Mouse (Mus musculus) liver, embryonic 16.5 days (tissue): ENCODE data around the gene Hjurp. TPM values are rescaled to one million over a fixed set of nuclear protein-coding genes. Genes with fewer than 3 reads are reported as not detected.

ENCODE experiments used
- ATAC-seq: fragments of 200-750 bp; cut with Nextera tagmentation; 2 replicates; pipeline ENCODE4 v1.8.0; 2017; ENCODE audit warnings: low read depth, mild to moderate bottlenecking, moderate number of reproducible peaks, moderate library complexity
- H3K27ac ChIP-seq: fragments of 300-500 bp; sonication (generic); 2 replicates; pipeline ENCODE4 v1.5.1; 2014; ENCODE audit warnings: mild to moderate bottlenecking, low read length
- H3K27me3 ChIP-seq: fragments of 300-500 bp; sonication (generic); 2 replicates; pipeline ENCODE4 v1.6.1; 2014; ENCODE audit warnings: low read depth, low read length, mixed read lengths; ENCODE audit not compliant: control insufficient read depth, insufficient read depth
- H3K36me3 ChIP-seq: fragments of 300-500 bp; sonication (generic); 2 replicates; pipeline ENCODE4 v1.6.1; 2014; ENCODE audit warnings: mild to moderate bottlenecking; ENCODE audit not compliant: control insufficient read depth, insufficient read depth
- H3K4me1 ChIP-seq: fragments of 300-500 bp; sonication (generic); 2 replicates; pipeline ENCODE4 v1.6.1; 2014; ENCODE audit warnings: low read depth, low read length, mixed read lengths; ENCODE audit not compliant: control insufficient read depth
- H3K4me2 ChIP-seq: fragments of 300-500 bp; sonication (generic); 2 replicates; pipeline ENCODE4 v1.6.1; 2014; ENCODE audit warnings: low read depth, low read length, mixed read lengths
- H3K4me3 ChIP-seq: fragments of 300-500 bp; sonication (generic); 2 replicates; pipeline ENCODE4 v1.5.1; 2014; ENCODE audit warnings: low read depth, mild to moderate bottlenecking, low read length
- H3K9ac ChIP-seq: fragments of 300-500 bp; sonication (generic); 2 replicates; pipeline ENCODE4 v1.6.1; 2014; ENCODE audit warnings: low read depth, low read length
- H3K9me3 ChIP-seq: fragments of 300-500 bp; sonication (generic); replicated peaks from 2 replicates; pipeline ENCODE4 v1.6.1; 2016; ENCODE audit warnings: low read length; ENCODE audit not compliant: control insufficient read depth
- WGBS: fragments of 180-500 bp; shearing (Covaris S2); extraction: QIAGEN DNeasy Blood & Tissue Kit; methylation state at CpG from one replicate; pipeline ENCODE4 v1.1.7; 2014; ENCODE audit not compliant: insufficient replicate concordance; 5-methylcytosine and 5-hydroxymethylcytosine counted together
- polyA plus RNA-seq: library from polyadenylated mRNA; unstranded; fragments of >200 nt; fragmentation: Nextera tagmentation; extraction: Ambion mirVana; gene quantifications from 2 replicates; pipeline ENCODE4 v1.2.1, GENCODE M21; 2015

The Hjurp gene
- polyA plus RNA-seq, 1 experiment from 2014 or later = 71.4 TPM

GRCm38 (mm10) chr1:88307180-88307579 lies 29.7 kb upstream of the Hjurp start:
- Histone ChIP-seq H3K4me1 (no peaks in the 10 kb centered on the region), H3K36me3 (no peaks in the 10 kb centered on the region), H3K4me3 (no peak overlapping the region), H3K4me2 (no peak overlapping the region), H3K27me3 (no peaks in the 10 kb centered on the region), H3K9ac (no peak overlapping the region), H3K9me3 (peaks cover 8% of the 10 kb centered on the region; the same call in 1 of the 2 replicates), H3K27ac (no peak overlapping the region)
- ATAC-seq = no peak
- 54% methylated on average over 12 of the region's 12 CpGs for WGBS

GRCm38 (mm10) chr1:88306543-88306942 lies 29.1 kb upstream of the Hjurp start:
- Histone ChIP-seq H3K9ac (no peak overlapping the region), H3K36me3 (no peaks in the 10 kb centered on the region), H3K4me1 (no peaks in the 10 kb centered on the region), H3K4me2 (no peak overlapping the region), H3K4me3 (no peak overlapping the region), H3K9me3 (peaks cover 9% of the 10 kb centered on the region; the same call in 1 of the 2 replicates), H3K27ac (no peak overlapping the region), H3K27me3 (no peaks in the 10 kb centered on the region)
- ATAC-seq = no peak
- WGBS = 48% methylated on average over 1 of the region's 1 CpGs

GRCm38 (mm10) chr1:88305018-88305795 lies 27.8 kb upstream of the Hjurp start:
- no peaks in the 10 kb centered on the region for H3K36me3 ChIP-seq
- no peak overlapping the region for H3K27ac ChIP-seq
- no peak overlapping the region for H3K4me2 ChIP-seq
- H3K9ac ChIP-seq = no peak overlapping the region
- H3K4me3 ChIP-seq = no peak overlapping the region
- H3K4me1 ChIP-seq = no peaks in the 10 kb centered on the region
- WGBS = 24% methylated on average over 6 of the region's 6 CpGs
- ATAC-seq = no peak
- peaks cover 15% of the 10 kb centered on the region for H3K9me3 ChIP-seq
- H3K27me3 ChIP-seq = no peaks in the 10 kb centered on the region

GRCm38 (mm10) chr1:88304261-88304985 lies 27.0 kb upstream of the Hjurp start:
- Histone ChIP-seq H3K36me3 (no peaks in the 10 kb centered on the region), H3K9me3 (peaks cover 15% of the 10 kb centered on the region), H3K4me2 (no peak overlapping the region), H3K9ac (no peak overlapping the region), H3K27ac (no peak overlapping the region), H3K4me1 (no peaks in the 10 kb centered on the region), H3K4me3 (no peak overlapping the region), H3K27me3 (no peaks in the 10 kb centered on the region)
- 47% methylated on average over 8 of the region's 8 CpGs for WGBS
- ATAC-seq = no peak

GRCm38 (mm10) chr1:88303762-88304161 lies 26.3 kb upstream of the Hjurp start:
- WGBS = 45% methylated on average over 6 of the region's 6 CpGs
- peaks cover 15% of the 10 kb centered on the region for H3K9me3 ChIP-seq

GRCm38 (mm10) chr1:88302057-88302740 lies 24.8 kb upstream of the Hjurp start:
- 48% methylated on average over 14 of the region's 14 CpGs for WGBS
- no peaks in the 10 kb centered on the region for H3K4me1 ChIP-seq
- no peak for ATAC-seq
- no peak overlapping the region for H3K4me2 ChIP-seq
- no peaks in the 10 kb centered on the region for H3K36me3 ChIP-seq
- H3K27ac ChIP-seq = no peak overlapping the region
- no peak overlapping the region for H3K9ac ChIP-seq
- H3K4me3 ChIP-seq = no peak overlapping the region
- no peaks in the 10 kb centered on the region for H3K27me3 ChIP-seq
- H3K9me3 ChIP-seq = peaks cover 15% of the 10 kb centered on the region

More at GRCm38 (mm10) chr1:88303762-88304161, 26.3 kb upstream of the Hjurp start:
- H3K27me3 ChIP-seq = no peaks in the 10 kb centered on the region
- H3K36me3 ChIP-seq = no peaks in the 10 kb centered on the region
- H3K4me3 ChIP-seq = no peak overlapping the region
- ATAC-seq = no peak
- no peak overlapping the region for H3K9ac ChIP-seq
- H3K27ac ChIP-seq = no peak overlapping the region
- H3K4me1 ChIP-seq = no peaks in the 10 kb centered on the region
- H3K4me2 ChIP-seq = no peak overlapping the region

- Histone ChIP-seq H3K9ac (no peak overlapping the region), H3K4me1 (no peaks in the 10 kb centered on the region), H3K27me3 (no peaks in the 10 kb centered on the region), H3K9me3 (peaks cover 11% of the 10 kb centered on the region), H3K4me2 (no peak overlapping the region), H3K4me3 (no peak overlapping the region), H3K36me3 (no peaks in the 10 kb centered on the region), H3K27ac (no peak overlapping the region)
- ATAC-seq = no peak
- 53% methylated on average over 9 of the region's 9 CpGs for WGBS
Observed at GRCm38 (mm10) chr1:88301121-88302014, 23.9 kb upstream of the Hjurp start.

- no peak overlapping the region for H3K4me3 ChIP-seq
- WGBS = 30% methylated on average over 5 of the region's 5 CpGs
- H3K27me3 ChIP-seq = no peaks in the 10 kb centered on the region
- no peaks in the 10 kb centered on the region for H3K36me3 ChIP-seq
- H3K9me3 ChIP-seq = peaks cover 14% of the 10 kb centered on the region
- no peak overlapping the region for H3K4me2 ChIP-seq
- no peak overlapping the region for H3K27ac ChIP-seq
- H3K9ac ChIP-seq = no peak overlapping the region
- H3K4me1 ChIP-seq = no peaks in the 10 kb centered on the region
- ATAC-seq = peak; percentile 5; the same call in 1 of the 2 replicates
Observed at GRCm38 (mm10) chr1:88300301-88301050, 23.0 kb upstream of the Hjurp start.
